In genomic region chr9:21026849-21027248, GRCm38 (mm10) we compare ENCODE assay signal across 31 mouse cellular contexts. TPM values are rescaled to one million over a fixed set of nuclear protein-coding genes. Genes with fewer than 3 reads are reported as not detected.
DNase-seq lines count a peak whose midpoint lies in the region; ATAC-seq and TF ChIP-seq lines count a peak whose summit lies in the region.
"Had no signal": no experiment of that assay in that cellular context is flagged by ENCODE, and none has a peak within 500 bp of the region (broad histone marks: within the 10 kb centered on the region; RNA-seq: fewer than 3 reads in every experiment).

No protein-coding gene starts in this region.

- H3K4me2 ChIP-seq in hindbrain, embryonic 13.5 days, result no peak overlapping the region
- H3K4me2 ChIP-seq in lung, embryonic 16.5 days (ENCODE audit: low read depth, low read length), result peak overlapping the region; percentile 51
- H3K4me2 ChIP-seq: forebrain, embryonic 13.5 days; hindbrain, embryonic 15.5 days; kidney, embryonic 15.5 days; neural tube, embryonic 15.5 days had no signal

- no peak for ATAC-seq in hindbrain, embryonic 13.5 days (ENCODE audit: low FRiP score)
- ATAC-seq in lung, embryonic 16.5 days (ENCODE audit: low read depth), result no peak
- ATAC-seq: forebrain, embryonic 13.5 days; inflammation-experienced regulatory T-cells, adult 6 months had no signal

- H3K9ac ChIP-seq in hindbrain, embryonic 13.5 days, result no peak overlapping the region
- peak overlapping the region; percentile 63 for H3K9ac ChIP-seq in lung, embryonic 16.5 days (ENCODE audit: low read length)
- H3K9ac ChIP-seq: forebrain, embryonic 13.5 days; hindbrain, embryonic 15.5 days; kidney, embryonic 15.5 days; neural tube, embryonic 15.5 days had no signal

- no peaks in the 10 kb centered on the region for H3K9me3 ChIP-seq in hindbrain, embryonic 10.5 days
- no peaks in the 10 kb centered on the region for H3K9me3 ChIP-seq in hindbrain, embryonic 13.5 days
- no peaks in the 10 kb centered on the region for H3K9me3 ChIP-seq in embryonic facial prominence, embryonic 10.5 days
- H3K9me3 ChIP-seq in lung, embryonic 16.5 days (ENCODE audit: control insufficient read depth, low read length), result no peaks in the 10 kb centered on the region
- H3K9me3 ChIP-seq: forebrain, embryonic 13.5 days; heart, embryonic 10.5 days; hindbrain, embryonic 15.5 days; kidney, embryonic 15.5 days; neural tube, embryonic 15.5 days had no signal

- no peak for TF ChIP-seq CTCF in lung, adult 2 months (IDR thresholded peaks at IDR 0.05; ENCODE audit: insufficient read depth, low read length)

- TF ChIP-seq POLR2A in lung, adult 2 months (IDR thresholded peaks at IDR 0.05; ENCODE audit: borderline replicate concordance, extremely low read depth, low read depth, low read length), result no peak

- DNase-seq in hindbrain, embryonic 10.5 days (ENCODE audit: low spot score), result no peak
- DNase-seq in lung, adult 2 months, result peak; percentile 51
- DNase-seq in lung, postnatal 14 days, result no peak
- no peak for DNase-seq in embryonic facial prominence, embryonic 10.5 days (ENCODE audit: low spot score)
- DNase-seq in cerebellum, adult 9-11 months, result no peak
- no peak for DNase-seq in layer of hippocampus, adult 18-20 months (ENCODE audit: low spot score in 2 of 2)
- DNase-seq: adrenal gland, postnatal 36 days; cerebellum, adult 18-20 months; cerebellum, postnatal 14 days; gastrocnemius, postnatal 10 days; heart, postnatal 4 days; kidney, adult 11 months; kidney, postnatal 36 days; left cerebral cortex, postnatal 4 days; midbrain, embryonic 14.5 days; retina, postnatal 1 day; right cerebral cortex, postnatal 25 days; spleen, adult 18-20 months; thymus, postnatal 25 days had no signal

- H3K36me3 ChIP-seq in hindbrain, embryonic 10.5 days, result no peaks in the 10 kb centered on the region
- H3K36me3 ChIP-seq in hindbrain, embryonic 13.5 days, result no peaks in the 10 kb centered on the region
- no peaks in the 10 kb centered on the region for H3K36me3 ChIP-seq in embryonic facial prominence, embryonic 10.5 days (replicated peaks)
- H3K36me3 ChIP-seq in lung, embryonic 16.5 days (ENCODE audit: control insufficient read depth, insufficient read depth, low read length), result 0 out of 2 replicates have a peak, but pooled peaks cover 2% of the 10 kb centered on the region
- H3K36me3 ChIP-seq: heart, embryonic 10.5 days; hindbrain, embryonic 15.5 days; kidney, embryonic 15.5 days; neural tube, embryonic 15.5 days had no signal

- 80% methylated on average over 12 of the region's 12 CpGs for WGBS in hindbrain, embryonic 10.5 days
- 86% methylated on average over 12 of the region's 12 CpGs for WGBS in hindbrain, embryonic 13.5 days
- WGBS in lung, adult 2 months, result 59% methylated on average over 12 of the region's 12 CpGs
- 82% methylated on average over 12 of the region's 12 CpGs for WGBS in embryonic facial prominence, embryonic 10.5 days
- WGBS in lung, embryonic 16.5 days, result 57% methylated on average over 12 of the region's 12 CpGs

- peak overlapping the region; percentile 36; the same call in 1 of the 2 replicates for H3K27ac ChIP-seq in hindbrain, embryonic 10.5 days
- H3K27ac ChIP-seq in hindbrain, embryonic 13.5 days, result no peak overlapping the region
- H3K27ac ChIP-seq in embryonic facial prominence, embryonic 10.5 days (replicated peaks), result no peak overlapping the region
- H3K27ac ChIP-seq in lung, embryonic 16.5 days (ENCODE audit: low read length), result peak overlapping the region; percentile 95
- H3K27ac ChIP-seq: forebrain, embryonic 13.5 days; hindbrain, embryonic 15.5 days; kidney, embryonic 15.5 days; macrophage; neural tube, embryonic 15.5 days had no signal

- peaks cover 37% of the 10 kb centered on the region for H3K4me1 ChIP-seq in hindbrain, embryonic 10.5 days (replicated peaks)
- H3K4me1 ChIP-seq in hindbrain, embryonic 13.5 days (replicated peaks), result peaks cover 31% of the 10 kb centered on the region
- peaks cover 8% of the 10 kb centered on the region for H3K4me1 ChIP-seq in lung, adult 2 months (ENCODE audit: control insufficient read depth, insufficient read depth, low read length)
- peaks cover 35% of the 10 kb centered on the region for H3K4me1 ChIP-seq in embryonic facial prominence, embryonic 10.5 days
- peaks cover 38% of the 10 kb centered on the region for H3K4me1 ChIP-seq in lung, embryonic 16.5 days (replicated peaks; ENCODE audit: control insufficient read depth, insufficient read depth, low read length)

- no peak overlapping the region for H3K4me3 ChIP-seq in hindbrain, embryonic 10.5 days
- no peak overlapping the region for H3K4me3 ChIP-seq in hindbrain, embryonic 13.5 days
- peak overlapping the region; percentile 22 for H3K4me3 ChIP-seq in lung, adult 2 months (replicated peaks; ENCODE audit: extremely low read depth, low read depth, low read length)
- 0 out of 2 replicates have a peak overlapping the region, but pooled peaks have one; percentile 1 for H3K4me3 ChIP-seq in embryonic facial prominence, embryonic 10.5 days
- H3K4me3 ChIP-seq in lung, embryonic 16.5 days (ENCODE audit: low read length), result peak overlapping the region; percentile 46
- H3K4me3 ChIP-seq: forebrain, embryonic 13.5 days; heart, embryonic 10.5 days; hindbrain, embryonic 15.5 days; kidney, embryonic 15.5 days; neural tube, embryonic 15.5 days had no signal

- H3K27me3 ChIP-seq in hindbrain, embryonic 10.5 days (ENCODE audit: insufficient read depth, poor library complexity, severe bottlenecking), result peaks cover 69% of the 10 kb centered on the region
- H3K27me3 ChIP-seq in hindbrain, embryonic 13.5 days, result peaks cover 71% of the 10 kb centered on the region
- H3K27me3 ChIP-seq in embryonic facial prominence, embryonic 10.5 days (replicated peaks; ENCODE audit: low read depth, poor library complexity, severe bottlenecking), result peaks cover 72% of the 10 kb centered on the region
- peaks cover 3% of the 10 kb centered on the region for H3K27me3 ChIP-seq in lung, embryonic 16.5 days (ENCODE audit: control insufficient read depth, insufficient read depth, low read depth, low read length)

RNA-seq across cellular contexts. Expression of gene Icam4, which starts 2.3 kb away (rescaled TPM):
- 5.9 and 6.0 TPM in 2 replicates for polyA plus RNA-seq in hindbrain, embryonic 10.5 days (2016; fragmentation: Nextera tagmentation; extraction: Ambion mirVana)
- polyA plus RNA-seq in hindbrain, embryonic 13.5 days (2015; fragmentation: Nextera tagmentation; extraction: Ambion mirVana), result 0.21 TPM in 1 of 2 replicates, not detected in the other
- polyA plus RNA-seq in lung, adult 2 months (2012; rRNA removed), result 1.8 and 1.9 TPM in 2 replicates
- 3.8 and 5.1 TPM in 2 replicates for polyA plus RNA-seq in embryonic facial prominence, embryonic 10.5 days (2016; fragmentation: Nextera tagmentation; extraction: Ambion mirVana)
- polyA plus RNA-seq in lung, embryonic 16.5 days (2015; fragmentation: Nextera tagmentation; extraction: Ambion mirVana), result 2.2 and 4.2 TPM in 2 replicates
- 1 to 10 TPM in 1 of 2 experiments, under 1 TPM in 1; 0.97 to 1.2 TPM for total RNA-seq in layer of hippocampus, adult 18-20 months (2021)
- total RNA-seq: left cerebral cortex, postnatal 4 days had no signal
- polyA plus RNA-seq: hindbrain, embryonic 15.5 days; macrophage; midbrain, embryonic 14.5 days; neural tube, embryonic 15.5 days had no signal

RNA-seq across cellular contexts. Expression of gene Icam5, which starts 5.0 kb away (rescaled TPM):
- 0.07 TPM in 1 of 2 replicates, not detected in the other for polyA plus RNA-seq in hindbrain, embryonic 10.5 days (2016; fragmentation: Nextera tagmentation; extraction: Ambion mirVana)
- 0.58 and 0.80 TPM in 2 replicates for polyA plus RNA-seq in hindbrain, embryonic 13.5 days (2015; fragmentation: Nextera tagmentation; extraction: Ambion mirVana)
- 0.69 and 0.77 TPM in 2 replicates for polyA plus RNA-seq in lung, adult 2 months (2012; rRNA removed)
- not detected in 2 replicates for polyA plus RNA-seq in embryonic facial prominence, embryonic 10.5 days (2016; fragmentation: Nextera tagmentation; extraction: Ambion mirVana)
- polyA plus RNA-seq in lung, embryonic 16.5 days (2015; fragmentation: Nextera tagmentation; extraction: Ambion mirVana), result 0.24 and 0.33 TPM in 2 replicates
- 100 to 1,000 TPM; 379 to 387 TPM for total RNA-seq in layer of hippocampus, adult 18-20 months (2021)
- total RNA-seq: heart, postnatal 4 days had no signal

RNA-seq across cellular contexts. Expression of gene Icam1, which starts 11.1 kb away (rescaled TPM):
- 5.1 and 5.8 TPM in 2 replicates for polyA plus RNA-seq in hindbrain, embryonic 10.5 days (2016; fragmentation: Nextera tagmentation; extraction: Ambion mirVana)
- polyA plus RNA-seq in hindbrain, embryonic 13.5 days (2015; fragmentation: Nextera tagmentation; extraction: Ambion mirVana), result 3.4 and 4.4 TPM in 2 replicates
- polyA plus RNA-seq in lung, adult 2 months (2012; rRNA removed), result 332 and 372 TPM in 2 replicates
- polyA plus RNA-seq in embryonic facial prominence, embryonic 10.5 days (2016; fragmentation: Nextera tagmentation; extraction: Ambion mirVana), result 5.9 and 6.0 TPM in 2 replicates
- polyA plus RNA-seq in lung, embryonic 16.5 days (2015; fragmentation: Nextera tagmentation; extraction: Ambion mirVana), result 76.2 and 93.0 TPM in 2 replicates
- total RNA-seq in layer of hippocampus, adult 18-20 months (2021), result 1 to 10 TPM; 2.0 to 2.6 TPM

RNA-seq across cellular contexts. Expression of gene Mrpl4, which starts 24.3 kb away (rescaled TPM):
- 136 and 150 TPM in 2 replicates for polyA plus RNA-seq in hindbrain, embryonic 10.5 days (2016; fragmentation: Nextera tagmentation; extraction: Ambion mirVana)
- polyA plus RNA-seq in hindbrain, embryonic 13.5 days (2015; fragmentation: Nextera tagmentation; extraction: Ambion mirVana), result 98.2 and 104 TPM in 2 replicates
- 113 and 130 TPM in 2 replicates for polyA plus RNA-seq in lung, adult 2 months (2012; rRNA removed)
- 154 and 161 TPM in 2 replicates for polyA plus RNA-seq in embryonic facial prominence, embryonic 10.5 days (2016; fragmentation: Nextera tagmentation; extraction: Ambion mirVana)
- polyA plus RNA-seq in lung, embryonic 16.5 days (2015; fragmentation: Nextera tagmentation; extraction: Ambion mirVana), result 156 TPM in 2 replicates
- total RNA-seq in layer of hippocampus, adult 18-20 months (2021), result 10 to 100 TPM; 61.0 to 61.9 TPM

RNA-seq across cellular contexts. Expression of gene Zglp1, which starts 40.0 kb away (rescaled TPM):
- 1.0 TPM in 2 replicates for polyA plus RNA-seq in hindbrain, embryonic 10.5 days (2016; fragmentation: Nextera tagmentation; extraction: Ambion mirVana)
- polyA plus RNA-seq in hindbrain, embryonic 13.5 days (2015; fragmentation: Nextera tagmentation; extraction: Ambion mirVana), result 0.92 and 1.9 TPM in 2 replicates
- polyA plus RNA-seq in lung, adult 2 months (2012; rRNA removed), result not detected in 2 replicates
- polyA plus RNA-seq in embryonic facial prominence, embryonic 10.5 days (2016; fragmentation: Nextera tagmentation; extraction: Ambion mirVana), result 0.70 and 1.8 TPM in 2 replicates
- 1.1 and 1.2 TPM in 2 replicates for polyA plus RNA-seq in lung, embryonic 16.5 days (2015; fragmentation: Nextera tagmentation; extraction: Ambion mirVana)
- not detected for total RNA-seq in layer of hippocampus, adult 18-20 months (2021)
- total RNA-seq: adrenal gland, adult 18-20 months; adrenal gland, postnatal 36 days; gastrocnemius, postnatal 10 days; heart, postnatal 4 days; left cerebral cortex, postnatal 4 days had no signal
- polyA plus RNA-seq: gonadal fat pad, adult 2 months; heart, postnatal 0 days; macrophage had no signal

Comparison
In these comparisons a context has a peak if more than half of its experiments do, and no peak if none do; other contexts are left out.
1. H3K27ac ChIP-seq: peak in hindbrain, embryonic 10.5 days (single experiment) and lung, embryonic 16.5 days (single experiment); none in hindbrain, embryonic 13.5 days (single experiment) and embryonic facial prominence, embryonic 10.5 days (single experiment).
2. H3K4me3 ChIP-seq: peak in lung, adult 2 months (single experiment), embryonic facial prominence, embryonic 10.5 days (single experiment) and lung, embryonic 16.5 days (single experiment); none in hindbrain, embryonic 10.5 days (single experiment) and hindbrain, embryonic 13.5 days (single experiment).
3. RNA of gene Icam1, which starts 11.1 kb away (polyA plus RNA-seq): 332 to 372 TPM in lung, adult 2 months and 76.2 to 93.0 TPM in lung, embryonic 16.5 days; 5.9 to 6.0 TPM in embryonic facial prominence, embryonic 10.5 days, 5.1 to 5.8 TPM in hindbrain, embryonic 10.5 days and 3.4 to 4.4 TPM in hindbrain, embryonic 13.5 days; every median in the first group is over 10 times any median in the second.